Mouse (Mus musculus): ENCODE results near the gene Pabpc4. TPM values are rescaled to one million over a fixed set of nuclear protein-coding genes. Genes with fewer than 3 reads are reported as not detected.
A peak's percentile ranks its signal among the peaks of the same experiment; 100 is the strongest.

The Pabpc4 gene
- polyA plus RNA-seq, 1 experiment from 2014 or later = 29.5 TPM

- H3K27ac ChIP-seq (ENCODE audit: low read length) = no peak overlapping the region
- H3K4me2 ChIP-seq (ENCODE audit: low read length) = no peak overlapping the region
- no peak for ATAC-seq
- no peak overlapping the region for H3K4me3 ChIP-seq (ENCODE audit: low read depth, low read length)
- H3K36me3 ChIP-seq (ENCODE audit: control insufficient read depth, insufficient read depth, low read length) = no peaks in the 10 kb centered on the region
- 73% methylated on average over 5 of the region's 5 CpGs for WGBS
- H3K9me3 ChIP-seq (replicated peaks; ENCODE audit: control insufficient read depth, low read length, poor library complexity, severe bottlenecking) = no peaks in the 10 kb centered on the region
- peaks cover 43% of the 10 kb centered on the region for H3K27me3 ChIP-seq (ENCODE audit: control insufficient read depth, insufficient read depth, low read depth, low read length)
- H3K9ac ChIP-seq (ENCODE audit: low read depth, low read length) = no peak overlapping the region
- peaks cover 11% of the 10 kb centered on the region for H3K4me1 ChIP-seq (ENCODE audit: control insufficient read depth, insufficient read depth, low read length)
Observed at GRCm38 (mm10) chr4:123340232-123340631, 78.1 kb downstream of the Pabpc4 start.

GRCm38 (mm10) chr4:123342091-123342641, 80.0 kb downstream of the Pabpc4 start:
- peak; percentile 12; the same call in 1 of the 2 replicates for ATAC-seq
- Histone ChIP-seq H3K27me3 (ENCODE audit: control insufficient read depth, insufficient read depth, low read depth, low read length) (peaks cover 43% of the 10 kb centered on the region), H3K9me3 (replicated peaks; ENCODE audit: control insufficient read depth, low read length, poor library complexity, severe bottlenecking) (no peaks in the 10 kb centered on the region), H3K36me3 (ENCODE audit: control insufficient read depth, insufficient read depth, low read length) (no peaks in the 10 kb centered on the region), H3K9ac (ENCODE audit: low read depth, low read length) (peak overlapping the region; percentile 46), H3K4me3 (ENCODE audit: low read depth, low read length) (peak overlapping the region; percentile 50), H3K4me1 (ENCODE audit: control insufficient read depth, insufficient read depth, low read length) (peaks cover 11% of the 10 kb centered on the region), H3K4me2 (ENCODE audit: low read length) (peak overlapping the region; percentile 81), H3K27ac (ENCODE audit: low read length) (no peak overlapping the region)
- 4% methylated on average over 43 of the region's 43 CpGs for WGBS

- Histone ChIP-seq H3K27me3 (ENCODE audit: control insufficient read depth, insufficient read depth, low read depth, low read length) (peaks cover 43% of the 10 kb centered on the region), H3K27ac (ENCODE audit: low read length) (no peak within 1 kb of the TSS), H3K4me3 (ENCODE audit: low read depth, low read length) (peak within 1 kb of the TSS; percentile 50), H3K4me1 (ENCODE audit: control insufficient read depth, insufficient read depth, low read length) (peaks cover 11% of the 10 kb centered on the region), H3K36me3 (ENCODE audit: control insufficient read depth, insufficient read depth, low read length) (no peaks in the 10 kb centered on the region), H3K4me2 (ENCODE audit: low read length) (peak within 1 kb of the TSS; percentile 81), H3K9ac (ENCODE audit: low read depth, low read length) (peak within 1 kb of the TSS; percentile 46), H3K9me3 (replicated peaks; ENCODE audit: control insufficient read depth, low read length, poor library complexity, severe bottlenecking) (no peaks in the 10 kb centered on the region)
- peak; percentile 82 for ATAC-seq
- under 1% methylated on average over 65 of the region's 65 CpGs for WGBS
Observed at GRCm38 (mm10) chr4:123342642-123343470, 80.7 kb downstream of the Pabpc4 start, which contains the start of gene Bmp8a. Bmp8a (minus strand) TSS chr4:123343252.

DNA sequence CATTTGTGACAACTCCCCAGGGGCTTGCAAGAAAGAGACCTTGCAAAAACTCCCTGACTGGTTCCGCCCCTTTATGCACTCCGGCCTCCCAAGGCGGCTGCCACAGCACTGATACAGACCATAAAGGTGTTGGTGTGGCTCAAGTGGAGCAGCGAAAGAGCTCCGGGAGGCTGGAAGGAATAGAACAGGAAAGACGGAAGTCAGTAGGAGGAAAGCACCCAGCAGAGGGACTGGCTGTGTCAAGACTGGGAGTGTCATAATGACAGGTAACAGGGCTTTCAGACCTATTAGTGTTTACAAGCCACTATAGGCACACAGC, 81.3 kb downstream of the Pabpc4 start:
- peak overlapping the region; percentile 81 for H3K4me2 ChIP-seq (ENCODE audit: low read length)
- peak overlapping the region; percentile 50 for H3K4me3 ChIP-seq (ENCODE audit: low read depth, low read length)
- H3K9ac ChIP-seq (ENCODE audit: low read depth, low read length) = no peak overlapping the region
- ATAC-seq = 0 out of 2 replicates have a peak, but pooled peaks have one; percentile 5
- H3K4me1 ChIP-seq (ENCODE audit: control insufficient read depth, insufficient read depth, low read length) = peaks cover 11% of the 10 kb centered on the region
- WGBS = 14% methylated on average over 6 of the region's 6 CpGs
- peaks cover 3% of the 10 kb centered on the region; the same call in 1 of the 2 replicates for H3K36me3 ChIP-seq (ENCODE audit: control insufficient read depth, insufficient read depth, low read length)
- peaks cover 43% of the 10 kb centered on the region for H3K27me3 ChIP-seq (ENCODE audit: control insufficient read depth, insufficient read depth, low read depth, low read length)
- H3K27ac ChIP-seq (ENCODE audit: low read length) = no peak overlapping the region
- H3K9me3 ChIP-seq (replicated peaks; ENCODE audit: control insufficient read depth, low read length, poor library complexity, severe bottlenecking) = no peaks in the 10 kb centered on the region

Other genes starting within 250 kb of the Pabpc4 start
- 25.3 and 25.9 TPM in 2 replicates for gene Trit1, start 245.8 kb upstream of the Pabpc4 start, polyA plus RNA-seq (2015; fragmentation: Nextera tagmentation; extraction: Ambion mirVana)
- 0.44 and 0.51 TPM in 2 replicates for gene Bmp8b, start 157.2 kb upstream of the Pabpc4 start, polyA plus RNA-seq (2015; fragmentation: Nextera tagmentation; extraction: Ambion mirVana)
- 0.54 and 0.66 TPM in 2 replicates for gene Oxct2b, start 146.1 kb upstream of the Pabpc4 start, polyA plus RNA-seq (2015; fragmentation: Nextera tagmentation; extraction: Ambion mirVana)
- gene Ppie, start 122.4 kb upstream of the Pabpc4 start, polyA plus RNA-seq (2015; fragmentation: Nextera tagmentation; extraction: Ambion mirVana) = 52.1 and 58.7 TPM in 2 replicates
- 69.3 and 76.5 TPM in 2 replicates for gene Hpcal4, start 79.1 kb upstream of the Pabpc4 start, polyA plus RNA-seq (2015; fragmentation: Nextera tagmentation; extraction: Ambion mirVana)
- gene Nt5c1a, start 60.8 kb upstream of the Pabpc4 start, polyA plus RNA-seq (2015; fragmentation: Nextera tagmentation; extraction: Ambion mirVana) = 0.15 and 0.17 TPM in 2 replicates
- gene Heyl, start 28.8 kb upstream of the Pabpc4 start, polyA plus RNA-seq (2015; fragmentation: Nextera tagmentation; extraction: Ambion mirVana) = 5.6 and 6.2 TPM in 2 replicates
- gene Oxct2a, start 61.3 kb downstream of the Pabpc4 start, polyA plus RNA-seq (2015; fragmentation: Nextera tagmentation; extraction: Ambion mirVana) = 0.15 TPM in 1 of 2 replicates, not detected in the other
- gene Bmp8a, start 80.9 kb downstream of the Pabpc4 start, polyA plus RNA-seq (2015; fragmentation: Nextera tagmentation; extraction: Ambion mirVana) = 0.21 TPM in 1 of 2 replicates, not detected in the other

Measured in midbrain, embryonic 16.5 days (tissue).